Mouse (Mus musculus): ENCODE data around the gene Myo16.

- TF ChIP-seq CTCF (IDR thresholded peaks at IDR 0.05; ENCODE audit: borderline replicate concordance, control insufficient read depth, extremely low read depth, insufficient read depth, low read length, poor library complexity) = no peak
- TF ChIP-seq POLR2A (IDR thresholded peaks at IDR 0.05; ENCODE audit: control insufficient read depth, extremely low read depth, insufficient read depth, low read length, poor library complexity) = no peak
Observed at GRCm38 (mm10) chr8:10489738-10490419, 336.2 kb downstream of the Myo16 start.

All from thymus, adult 2 months (tissue).